Comparison of ENCODE assay signal across 8 mouse cellular contexts in the genomic region with DNA sequence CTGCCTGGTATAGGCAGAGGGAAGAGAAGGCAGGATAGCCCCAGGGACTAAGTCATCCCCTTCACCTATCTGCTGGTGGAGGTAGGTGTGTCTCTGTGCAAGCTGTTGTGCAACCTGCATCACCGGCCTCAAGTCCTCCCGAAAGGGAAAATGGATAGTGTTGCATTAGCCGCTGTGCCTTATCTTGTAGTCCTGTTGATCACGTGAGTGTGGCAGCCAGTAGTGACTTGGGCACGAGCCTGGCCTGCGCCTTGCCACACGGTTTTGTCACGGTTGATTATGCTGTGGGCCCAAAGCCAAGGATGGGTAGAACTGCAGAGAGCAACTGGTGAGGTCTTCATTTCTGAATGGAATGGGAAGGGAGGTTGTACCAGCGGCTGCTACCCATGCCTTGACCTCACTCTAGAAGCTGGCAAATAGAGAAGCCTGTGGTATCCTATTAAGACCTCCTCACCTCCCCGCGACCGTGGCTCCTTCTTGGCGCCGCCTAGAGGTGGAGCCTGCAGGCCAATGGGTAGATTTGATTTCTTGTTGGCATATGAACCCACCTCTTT. TPM values are rescaled to one million over a fixed set of nuclear protein-coding genes. Genes with fewer than 3 reads are reported as not detected.
DNase-seq lines count a peak whose midpoint lies in the region.

No protein-coding gene starts in this region.

- H3K9me3 ChIP-seq in midbrain, embryonic 10.5 days (replicated peaks): no peaks in the 10 kb centered on the region

- H3K27ac ChIP-seq in midbrain, embryonic 10.5 days (replicated peaks): no peak overlapping the region

- intact Hi-C loops in left cerebral cortex, postnatal 4 days (cut with DNase I): no loop called here

- H3K4me3 ChIP-seq in midbrain, embryonic 10.5 days: peak overlapping the region; percentile 95

- 26% methylated on average over 14 of the region's 14 CpGs for WGBS in midbrain, embryonic 10.5 days

- DNase-seq in embryo, embryonic 11 days: peak; percentile 37
- DNase-seq in embryo, embryonic 10.5 days (ENCODE audit: low spot score): no peak
- peak; percentile 68 for DNase-seq in Muller cell, postnatal 12 days (ENCODE audit: inconsistent ontology term)
- DNase-seq in cerebellum, postnatal 36 days: peak; percentile 85 to 87
- peak; percentile 37 for DNase-seq in heart, postnatal 4 days
- DNase-seq in left cerebral cortex, postnatal 4 days: peak; percentile 95
- DNase-seq in midbrain, embryonic 10.5 days (ENCODE audit: low spot score): no peak
- DNase-seq in spleen, postnatal 36 days (ENCODE audit: low spot score in 2 of 2): peak; percentile 69 to 78

- peaks cover 38% of the 10 kb centered on the region for H3K4me1 ChIP-seq in midbrain, embryonic 10.5 days

- H3K36me3 ChIP-seq in midbrain, embryonic 10.5 days: 0 out of 2 replicates have a peak, but pooled peaks cover 3% of the 10 kb centered on the region

- no peaks in the 10 kb centered on the region; the same call in 1 of the 2 replicates for H3K27me3 ChIP-seq in midbrain, embryonic 10.5 days (ENCODE audit: low read depth, poor library complexity, severe bottlenecking)

RNA-seq across cellular contexts. Expression of a gene that starts 1.8 kb away (rescaled TPM):
- 10 to 100 TPM; 38.4 to 49.9 TPM for total RNA-seq in heart, postnatal 4 days (2021)
- 10 to 100 TPM; 84.7 to 99.6 TPM for total RNA-seq in left cerebral cortex, postnatal 4 days (2021)
- polyA plus RNA-seq in midbrain, embryonic 10.5 days (2016; fragmentation: Nextera tagmentation; extraction: Ambion mirVana): 8.4 and 9.8 TPM in 2 replicates

RNA-seq across cellular contexts. Expression of a gene that starts 36.7 kb away (rescaled TPM):
- 100 to 1,000 TPM; 139 to 148 TPM for total RNA-seq in heart, postnatal 4 days (2021)
- total RNA-seq in left cerebral cortex, postnatal 4 days (2021): 10 to 100 TPM; 77.2 to 90.3 TPM
- polyA plus RNA-seq in midbrain, embryonic 10.5 days (2016; fragmentation: Nextera tagmentation; extraction: Ambion mirVana): 68.7 and 71.9 TPM in 2 replicates

Comparison
In these comparisons a context has a peak if more than half of its experiments do, and no peak if none do; other contexts are left out.
1. DNase-seq: peak in embryo, embryonic 11 days (single experiment), Muller cell, postnatal 12 days (single experiment), cerebellum, postnatal 36 days (2 of 2), heart, postnatal 4 days (single experiment), left cerebral cortex, postnatal 4 days (single experiment) and spleen, postnatal 36 days (2 of 2); none in embryo, embryonic 10.5 days (single experiment) and midbrain, embryonic 10.5 days (single experiment).